9 mouse cellular contexts compared by ENCODE assay signal in the genomic region with DNA sequence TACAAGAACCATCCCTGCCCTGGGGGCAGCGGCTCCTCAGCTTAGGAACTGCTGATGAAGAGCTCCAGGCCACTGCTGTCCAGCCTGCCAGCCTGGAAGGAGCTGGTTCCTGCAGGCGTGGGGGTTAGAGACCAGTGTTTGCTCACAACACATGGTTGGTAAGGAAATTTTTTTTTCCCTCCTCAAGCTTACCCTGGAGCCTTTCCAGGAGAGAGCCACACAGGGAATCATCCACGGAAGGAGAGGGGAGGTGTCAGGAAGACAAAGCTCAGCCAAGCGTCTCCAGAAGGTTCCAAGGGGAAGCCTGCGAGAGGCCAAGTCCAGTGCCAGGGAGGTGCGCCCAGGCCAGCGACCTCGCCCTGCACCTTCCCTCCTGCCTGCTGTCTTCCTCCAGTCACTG. TPM values are rescaled to one million over a fixed set of nuclear protein-coding genes. Genes with fewer than 3 reads are reported as not detected.
DNase-seq lines count a peak whose midpoint lies in the region; ATAC-seq and TF ChIP-seq lines count a peak whose summit lies in the region.
"Had no signal": no experiment of that assay in that cellular context is flagged by ENCODE, and none has a peak within 500 bp of the region (broad histone marks: within the 10 kb centered on the region; RNA-seq: fewer than 3 reads in every experiment).

No protein-coding gene starts in this region.

- H3K27ac ChIP-seq in intestine, embryonic 14.5 days (ENCODE audit: low read depth): no peak overlapping the region; the same call in 1 of the 2 replicates
- H3K27ac ChIP-seq in intestine, postnatal 0 days (ENCODE audit: low read depth, low read length): no peak overlapping the region
- H3K27ac ChIP-seq: liver, embryonic 14.5 days had no signal

- ATAC-seq in intestine, embryonic 14.5 days (replicated peaks; ENCODE audit: low FRiP score, low TSS enrichment, low read depth): 0 out of 2 replicates have a peak, but pooled peaks have one; percentile 14
- no peak for ATAC-seq in intestine, postnatal 0 days
- ATAC-seq in frontal cortex, adult (ENCODE audit: low TSS enrichment): no peak
- ATAC-seq in granulocyte monocyte progenitor cell, adult 5-6 weeks (replicated peaks; ENCODE audit: poor library complexity, severe bottlenecking): no peak

- TF ChIP-seq CTCF in intestine, postnatal 0 days (IDR thresholded peaks at IDR 0.05; ENCODE audit: low read depth): no peak

- H3K27me3 ChIP-seq in intestine, embryonic 14.5 days (replicated peaks; ENCODE audit: control insufficient read depth, insufficient read depth, low read length): no peaks in the 10 kb centered on the region
- H3K27me3 ChIP-seq in intestine, postnatal 0 days (replicated peaks; ENCODE audit: control insufficient read depth, insufficient read depth, low read length): no peaks in the 10 kb centered on the region

- H3K9ac ChIP-seq in intestine, embryonic 14.5 days (ENCODE audit: low read length): no peak overlapping the region
- no peak overlapping the region for H3K9ac ChIP-seq in intestine, postnatal 0 days (ENCODE audit: low read depth, low read length)
- H3K9ac ChIP-seq: liver, embryonic 14.5 days had no signal

- WGBS in intestine, embryonic 14.5 days: 64% methylated on average over 8 of the region's 8 CpGs
- 57% methylated on average over 8 of the region's 8 CpGs for WGBS in intestine, postnatal 0 days

- peaks cover 13% of the 10 kb centered on the region; the same call in 1 of the 2 replicates for H3K36me3 ChIP-seq in intestine, embryonic 14.5 days (ENCODE audit: control insufficient read depth, insufficient read depth, low read length)
- H3K36me3 ChIP-seq in intestine, postnatal 0 days (ENCODE audit: control insufficient read depth, insufficient read depth): peaks cover 5% of the 10 kb centered on the region; the same call in 1 of the 2 replicates

- H3K9me3 ChIP-seq in intestine, embryonic 14.5 days (ENCODE audit: control insufficient read depth, low read length): no peaks in the 10 kb centered on the region
- H3K9me3 ChIP-seq in intestine, postnatal 0 days (ENCODE audit: control insufficient read depth): no peaks in the 10 kb centered on the region

- DNase-seq in intestine, embryonic 14.5 days (ENCODE audit: low spot score): no peak
- peak; percentile 70 for DNase-seq in cerebellum, adult 9-10 months
- peak; percentile 58 for DNase-seq in heart, postnatal 4 days
- DNase-seq in lung, postnatal 25 days (ENCODE audit: low spot score): peak; percentile 70
- no peak for DNase-seq in frontal cortex, postnatal 36 days (ENCODE audit: low spot score in 2 of 2)

- H3K4me2 ChIP-seq in intestine, embryonic 14.5 days (ENCODE audit: low read length): no peak overlapping the region
- H3K4me2 ChIP-seq in intestine, postnatal 0 days (replicated peaks; ENCODE audit: low read depth): no peak overlapping the region

- no peak overlapping the region for H3K4me3 ChIP-seq in intestine, embryonic 14.5 days (ENCODE audit: low read depth, low read length)
- H3K4me3 ChIP-seq in intestine, postnatal 0 days (ENCODE audit: low read depth, low read length): no peak overlapping the region

- peaks cover 4% of the 10 kb centered on the region for H3K4me1 ChIP-seq in intestine, embryonic 14.5 days (replicated peaks; ENCODE audit: control insufficient read depth, insufficient read depth, low read length)
- 0 out of 2 replicates have a peak, but pooled peaks cover 4% of the 10 kb centered on the region for H3K4me1 ChIP-seq in intestine, postnatal 0 days (replicated peaks; ENCODE audit: control insufficient read depth, insufficient read depth, low read length)

RNA-seq across cellular contexts. Expression of a gene that starts 42.2 kb away (rescaled TPM):
- 124 and 127 TPM in 2 replicates for polyA plus RNA-seq in intestine, embryonic 14.5 days (2014; fragmentation: Nextera tagmentation; extraction: Ambion mirVana)
- polyA plus RNA-seq in intestine, postnatal 0 days (2015; fragmentation: Nextera tagmentation; extraction: Ambion mirVana): 47.1 and 48.1 TPM in 2 replicates
- 100 to 1,000 TPM; 192 to 202 TPM for total RNA-seq in heart, postnatal 4 days (2021)
- 72.5 and 97.7 TPM in 2 replicates for total RNA-seq in granulocyte monocyte progenitor cell, adult 5-6 weeks (2014; fragmentation: Nextera tagmentation)
- total RNA-seq in granulocyte monocyte progenitor cell, adult 5-6 weeks (2017): 97.8 and 98.0 TPM in 2 replicates

Comparison
In these comparisons a context has a peak if more than half of its experiments do, and no peak if none do; other contexts are left out.
1. DNase-seq: peak in cerebellum, adult 9-10 months (single experiment), heart, postnatal 4 days (single experiment) and lung, postnatal 25 days (single experiment); none in intestine, embryonic 14.5 days (single experiment) and frontal cortex, postnatal 36 days (0 of 2).